Mouse (Mus musculus) ZHBTc4 (cell line): ENCODE measurements around the gene F11.

ENCODE experiments used
- DNase-seq: peaks from one replicate; pipeline ENCODE4 v3.0.0-alpha.2; 2011; ENCODE audit warnings: low read depth, low spot score

F11 gene

GRCm38 (mm10) chr8:45261920-45262319, at the start of gene F11:
Gene F11, minus strand, starts transcription at chr8:45262031.
- no peak for DNase-seq

GRCm38 (mm10) chr8:45310967-45311366, 49.1 kb upstream of the F11 start:
- no peak for DNase-seq

- no peak for DNase-seq
Measured at GRCm38 (mm10) chr8:45308366-45308765, 46.5 kb upstream of the F11 start, which contains the start of gene Gm45753. Gene Gm45753, minus strand, starts transcription at chr8:45308466.

GRCm38 (mm10) chr8:45305479-45305878, 43.6 kb upstream of the F11 start:
- DNase-seq = no peak

- no peak for DNase-seq
Measured at GRCm38 (mm10) chr8:45304354-45304753, 42.5 kb upstream of the F11 start.

GRCm38 (mm10) chr8:45302390-45302789, 40.6 kb upstream of the F11 start:
- DNase-seq = no peak

- DNase-seq = no peak
Measured at GRCm38 (mm10) chr8:45295276-45295675, 33.4 kb upstream of the F11 start.

- no peak for DNase-seq
Measured at GRCm38 (mm10) chr8:45294687-45295086, 32.9 kb upstream of the F11 start, which contains the start of gene Klkb1. Gene Klkb1, minus strand, starts transcription at chr8:45294859.

- no peak for DNase-seq
Measured at GRCm38 (mm10) chr8:45291790-45292189, 30.0 kb upstream of the F11 start.

- DNase-seq = no peak
Measured at GRCm38 (mm10) chr8:45281630-45282029, 19.8 kb upstream of the F11 start.

- DNase-seq = no peak
Measured at GRCm38 (mm10) chr8:45277453-45277852, 15.6 kb upstream of the F11 start.

- DNase-seq = no peak
Measured at GRCm38 (mm10) chr8:45274317-45274716, 12.5 kb upstream of the F11 start.

GRCm38 (mm10) chr8:45269056-45269455, 7.2 kb upstream of the F11 start:
- no peak for DNase-seq

GRCm38 (mm10) chr8:45268485-45268884, 6.7 kb upstream of the F11 start:
- no peak for DNase-seq

- no peak for DNase-seq
Measured at GRCm38 (mm10) chr8:45267611-45268391, 6.0 kb upstream of the F11 start.

GRCm38 (mm10) chr8:45266993-45267392, 5.2 kb upstream of the F11 start:
- DNase-seq = peak; percentile 72

GRCm38 (mm10) chr8:45264918-45265317, 3.1 kb upstream of the F11 start:
- DNase-seq = no peak

GRCm38 (mm10) chr8:45262851-45263250, 1.0 kb upstream of the F11 start:
- DNase-seq = no peak

- no peak for DNase-seq
Measured at GRCm38 (mm10) chr8:45258421-45258820, 3.4 kb downstream of the F11 start.

GRCm38 (mm10) chr8:45255040-45255439, 6.8 kb downstream of the F11 start:
- DNase-seq = no peak

GRCm38 (mm10) chr8:45254194-45254842, 7.5 kb downstream of the F11 start:
- no peak for DNase-seq

- DNase-seq = no peak
Measured at GRCm38 (mm10) chr8:45253586-45253985, 8.2 kb downstream of the F11 start.

GRCm38 (mm10) chr8:45253111-45253510, 8.7 kb downstream of the F11 start:
- no peak for DNase-seq
